Mouse (Mus musculus): ENCODE measurements around the gene Lancl1. TPM values are rescaled to one million over a fixed set of nuclear protein-coding genes. Genes with fewer than 3 reads are reported as not detected.
A peak's percentile ranks its signal among the peaks of the same experiment; 100 is the strongest.

The Lancl1 gene
- total and polyA plus RNA-seq, 3 experiments = 29.3 to 50.3 TPM; not detected in 1

DNA sequence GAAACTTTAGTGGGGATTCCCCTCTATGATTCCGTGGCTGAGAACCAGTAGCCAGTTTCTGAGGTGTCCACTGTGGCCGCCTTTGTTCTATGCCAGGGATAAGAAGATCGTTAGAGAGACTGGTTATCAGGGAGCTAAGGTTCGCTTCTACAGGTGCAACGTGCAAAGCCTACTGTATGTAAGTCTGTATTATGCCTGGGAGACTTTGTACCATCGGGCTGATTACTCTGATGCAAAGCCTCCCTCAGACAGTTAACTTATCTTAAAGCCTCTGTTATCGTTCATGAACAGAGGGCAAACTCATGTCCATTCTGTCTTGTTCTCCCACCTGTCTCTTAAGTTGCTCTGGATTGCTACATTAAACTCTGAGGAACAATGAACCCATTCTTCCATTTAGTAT lies 40.5 kb upstream of the Lancl1 start (continued):
- TF ChIP-seq NRF1 (IDR thresholded peaks at IDR 0.05; ENCODE audit: insufficient read depth, low read depth, low read length, poor library complexity, severe bottlenecking) = no peak
- no peak for TF ChIP-seq MAX (IDR thresholded peaks at IDR 0.05; ENCODE audit: low read length)
- TF ChIP-seq SMC3 (IDR thresholded peaks at IDR 0.05; ENCODE audit: low read depth, low read length) = no peak
- TF ChIP-seq ZMIZ1 (IDR thresholded peaks at IDR 0.05; ENCODE audit: low read depth, low read length) = no peak
- no peak for TF ChIP-seq MAZ (IDR thresholded peaks at IDR 0.05; ENCODE audit: low read depth, low read length)
- peak; percentile 35 to 60; a peak in 2 of 4 replicates for TF ChIP-seq EP300 (IDR thresholded peaks at IDR 0.05; ENCODE audit: low read depth in 1 of 2, low read length in 2 of 2)
- TF ChIP-seq CHD1 (IDR thresholded peaks at IDR 0.05; ENCODE audit: low read depth, low read length) = no peak
- no peak for TF ChIP-seq ZKSCAN1 (IDR thresholded peaks at IDR 0.05; ENCODE audit: low read depth, low read length)
- no peak for TF ChIP-seq USF2 (IDR thresholded peaks at IDR 0.05; ENCODE audit: borderline replicate concordance in 1 of 2, insufficient read depth in 1 of 2, low read depth in 1 of 2, low read length in 2 of 2)
- no peak for TF ChIP-seq ELF1 (IDR thresholded peaks at IDR 0.05; ENCODE audit: low read depth, low read length)
- TF ChIP-seq MYC (IDR thresholded peaks at IDR 0.05; ENCODE audit: low read depth, low read length) = no peak
- no peak for TF ChIP-seq CHD2 (IDR thresholded peaks at IDR 0.05; ENCODE audit: low read length)
- TF ChIP-seq ZNF384 (IDR thresholded peaks at IDR 0.05; ENCODE audit: low read depth, low read length) = no peak

DNA sequence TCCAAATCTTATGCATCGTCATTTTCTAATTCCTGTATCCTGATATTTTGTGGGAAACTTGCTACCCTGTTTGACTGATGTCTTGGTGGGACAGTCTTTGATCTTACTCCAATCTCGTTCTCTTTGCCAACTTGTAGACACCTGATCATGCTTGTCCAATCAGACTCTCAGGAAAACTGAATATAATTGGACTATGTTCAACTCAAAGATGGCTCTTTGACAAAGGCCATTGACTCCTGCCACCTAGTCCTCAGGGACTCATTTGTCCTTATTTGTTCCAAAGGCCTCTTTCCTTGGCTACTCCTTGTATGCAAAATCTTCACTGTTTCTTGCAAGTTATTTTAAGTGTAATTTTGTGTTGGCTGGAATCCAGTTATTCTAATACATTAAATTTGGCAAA lies 40.0 kb upstream of the Lancl1 start:
- Histone ChIP-seq H3K27ac (ENCODE audit: control insufficient read depth, low read depth, low read length) (no peak overlapping the region), H3K36me3 (ENCODE audit: control insufficient read depth in 1 of 2, insufficient read depth in 2 of 2, low read length in 2 of 2) (no peaks in the 10 kb centered on the region), H3K4me1 (ENCODE audit: control insufficient read depth in 1 of 2, insufficient read depth in 2 of 2, low read length in 2 of 2) (peaks cover 0 to 4% of the 10 kb centered on the region in 2 experiments; a peak in 1 of 4 replicates), H3K9ac (ENCODE audit: control insufficient read depth, low read depth, low read length, poor library complexity, severe bottlenecking) (no peak overlapping the region), H3K27me3 (ENCODE audit: control insufficient read depth in 1 of 2, insufficient read depth in 2 of 2, low read length in 2 of 2) (no peaks in the 10 kb centered on the region), H3K4me3 (ENCODE audit: control insufficient read depth in 1 of 2, insufficient read depth in 1 of 2, low read depth in 2 of 2, low read length in 2 of 2) (no peak overlapping the region), H3K9me3 (replicated peaks; ENCODE audit: insufficient read depth, low read length) (no peaks in the 10 kb centered on the region), H3K79me2 (ENCODE audit: control insufficient read depth, insufficient read depth, low read length, poor library complexity) (no peaks in the 10 kb centered on the region)
- no peak for DNase-seq (ENCODE audit: low read depth, low spot score)
- no peak for TF ChIP-seq NELFE (IDR thresholded peaks at IDR 0.05; ENCODE audit: low read depth, low read length)
- TF ChIP-seq MYB (IDR thresholded peaks at IDR 0.05; ENCODE audit: low read depth, low read length) = no peak

DNA sequence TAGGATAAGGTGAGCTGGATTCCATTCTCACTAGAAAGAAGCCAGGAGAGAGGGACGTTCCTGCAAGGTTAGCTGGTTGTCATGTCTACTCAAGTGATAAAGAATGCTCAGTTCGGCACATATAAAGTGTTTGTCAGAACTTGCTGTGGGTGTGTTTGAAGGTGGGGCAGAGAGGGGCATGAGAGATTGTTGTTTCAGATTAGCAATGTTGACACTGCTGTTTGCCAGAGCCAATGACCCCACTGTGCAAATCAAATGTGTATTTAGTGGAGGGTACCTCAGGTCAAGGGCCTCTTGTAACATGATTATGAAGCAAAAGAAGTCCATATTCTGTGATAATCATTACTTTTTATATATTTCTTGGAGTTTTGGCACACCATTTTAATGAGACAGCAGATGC lies 39.1 kb upstream of the Lancl1 start:
- no peak for DNase-seq (ENCODE audit: low read depth, low spot score)
- Histone ChIP-seq H3K9ac (ENCODE audit: control insufficient read depth, low read depth, low read length, poor library complexity, severe bottlenecking) (no peak overlapping the region), H3K4me3 (ENCODE audit: control insufficient read depth in 1 of 2, insufficient read depth in 1 of 2, low read depth in 2 of 2, low read length in 2 of 2) (no peak overlapping the region), H3K4me1 (ENCODE audit: control insufficient read depth in 1 of 2, insufficient read depth in 2 of 2, low read length in 2 of 2) (peaks cover 0 to 4% of the 10 kb centered on the region in 2 experiments; a peak in 1 of 4 replicates), H3K27me3 (ENCODE audit: control insufficient read depth in 1 of 2, insufficient read depth in 2 of 2, low read length in 2 of 2) (no peaks in the 10 kb centered on the region), H3K9me3 (replicated peaks; ENCODE audit: insufficient read depth, low read length) (no peaks in the 10 kb centered on the region), H3K79me2 (ENCODE audit: control insufficient read depth, insufficient read depth, low read length, poor library complexity) (no peaks in the 10 kb centered on the region), H3K36me3 (ENCODE audit: control insufficient read depth in 1 of 2, insufficient read depth in 2 of 2, low read length in 2 of 2) (no peaks in the 10 kb centered on the region), H3K27ac (ENCODE audit: control insufficient read depth, low read depth, low read length) (no peak overlapping the region)
- TF ChIP-seq CHD2 (IDR thresholded peaks at IDR 0.05; ENCODE audit: low read length) = no peak
- no peak for TF ChIP-seq NRF1 (IDR thresholded peaks at IDR 0.05; ENCODE audit: insufficient read depth, low read depth, low read length, poor library complexity, severe bottlenecking)
- TF ChIP-seq SMC3 (IDR thresholded peaks at IDR 0.05; ENCODE audit: low read depth, low read length) = no peak
- TF ChIP-seq RAD21 (IDR thresholded peaks at IDR 0.05; ENCODE audit: low read depth, low read length) = no peak
- no peak for TF ChIP-seq ZC3H11A (IDR thresholded peaks at IDR 0.05; ENCODE audit: low read depth, low read length)
- no peak for TF ChIP-seq CHD1 (IDR thresholded peaks at IDR 0.05; ENCODE audit: low read depth, low read length)
- TF ChIP-seq ZMIZ1 (IDR thresholded peaks at IDR 0.05; ENCODE audit: low read depth, low read length) = no peak
- no peak for TF ChIP-seq CTCF (IDR thresholded peaks at IDR 0.05 in 2 of 3, conservative IDR thresholded peaks at IDR 0.05 in 1 of 3; ENCODE audit: control insufficient read depth in 1 of 3, insufficient read depth in 1 of 3, low read depth in 2 of 3, low read length in 3 of 3, poor library complexity in 1 of 3, severe bottlenecking in 1 of 3)
- no peak for TF ChIP-seq RCOR1 (IDR thresholded peaks at IDR 0.05; ENCODE audit: low read depth, low read length)
- TF ChIP-seq MYC (IDR thresholded peaks at IDR 0.05; ENCODE audit: low read depth, low read length) = no peak
- no peak for TF ChIP-seq MAFK (IDR thresholded peaks at IDR 0.05; ENCODE audit: borderline replicate concordance, low read depth, low read length)
- TF ChIP-seq USF2 (IDR thresholded peaks at IDR 0.05; ENCODE audit: borderline replicate concordance in 1 of 2, insufficient read depth in 1 of 2, low read depth in 1 of 2, low read length in 2 of 2) = no peak
- no peak for TF ChIP-seq POLR2A (IDR thresholded peaks at IDR 0.05; ENCODE audit: control insufficient read depth in 1 of 2, insufficient read depth in 1 of 2, low read depth in 1 of 2, low read length in 2 of 2, poor library complexity in 1 of 2)
- TF ChIP-seq ZKSCAN1 (IDR thresholded peaks at IDR 0.05; ENCODE audit: low read depth, low read length) = no peak
- no peak for TF ChIP-seq ETS1 (IDR thresholded peaks at IDR 0.05; ENCODE audit: low read depth, low read length)
- no peak for TF ChIP-seq POLR2AphosphoS2 (IDR thresholded peaks at IDR 0.05; ENCODE audit: low read length)
- TF ChIP-seq MEF2A (IDR thresholded peaks at IDR 0.05; ENCODE audit: extremely low read depth, insufficient replicate concordance, low read depth, low read length, poor library complexity, severe bottlenecking) = no peak
- TF ChIP-seq HCFC1 (IDR thresholded peaks at IDR 0.05; ENCODE audit: low read depth, low read length) = no peak
- no peak for TF ChIP-seq MAX (IDR thresholded peaks at IDR 0.05; ENCODE audit: low read length)
- TF ChIP-seq MXI1 (IDR thresholded peaks at IDR 0.05; ENCODE audit: low read depth, low read length) = no peak

Measured in MEL (cell line).